Mouse (Mus musculus) lung, embryonic 14.5 days (tissue): ENCODE measurements at regions not wholly inside any gene's neighbourhood (a gene's known extent, or its start where the extent isn't known, plus 50 kb on each side); places are given as distances from the start of the nearest gene placed in this dataset.

ENCODE experiments used
- ATAC-seq: fragments of 200-750 bp; cut with Nextera tagmentation; 2 replicates; pipeline ENCODE4 v1.8.0; 2017; ENCODE audit warnings: mild to moderate bottlenecking, moderate TSS enrichment, moderate library complexity; ENCODE audit not compliant: insufficient read depth
- DNase-seq: peaks from one replicate; pipeline ENCODE4 v3.0.0-alpha.2; 2015
- H3K27ac ChIP-seq: fragments of 300-500 bp; sonication (generic); 2 replicates; pipeline ENCODE4 v1.5.1; 2014; ENCODE audit warnings: low read depth, mild to moderate bottlenecking, moderate library complexity
- H3K27me3 ChIP-seq: fragments of 300-500 bp; sonication (generic); 2 replicates; pipeline ENCODE4 v1.6.1; 2014; ENCODE audit warnings: low read length, control low read depth; ENCODE audit not compliant: insufficient read depth
- H3K36me3 ChIP-seq: fragments of 300-500 bp; sonication (generic); 2 replicates; pipeline ENCODE4 v1.6.1; 2014; ENCODE audit warnings: control low read depth; ENCODE audit not compliant: insufficient read depth
- H3K4me1 ChIP-seq: fragments of 300-500 bp; sonication (generic); 2 replicates; pipeline ENCODE4 v1.6.1; 2014; ENCODE audit warnings: antibody characterized with exemption, control low read depth; ENCODE audit not compliant: insufficient read depth
- H3K4me2 ChIP-seq: fragments of 300-500 bp; sonication (generic); 2 replicates; pipeline ENCODE4 v1.6.1; 2014; ENCODE audit warnings: mild to moderate bottlenecking
- H3K4me3 ChIP-seq: fragments of 300-500 bp; sonication (generic); 2 replicates; pipeline ENCODE4 v1.5.1; 2014; ENCODE audit warnings: low read depth, low read length
- H3K9ac ChIP-seq: fragments of 300-500 bp; sonication (generic); 2 replicates; pipeline ENCODE4 v1.6.1; 2014
- H3K9me3 ChIP-seq: fragments of 300-500 bp; sonication (generic); 2 replicates; pipeline ENCODE4 v1.6.1; 2016; ENCODE audit warnings: low read depth, low read length, control low read depth
- CTCF ChIP-seq: IDR thresholded peaks from 2 replicates; pipeline ENCODE4 v1.5.1; 2016; ENCODE audit warnings: antibody characterized with exemption, low read depth
- WGBS: fragments of 180-500 bp; shearing (Covaris S2); extraction: QIAGEN DNeasy Blood & Tissue Kit; methylation state at CpG from one replicate; pipeline ENCODE4 v1.1.7; 2014; 5-methylcytosine and 5-hydroxymethylcytosine counted together

GRCm38 (mm10) chr2:70876251-70876650 lies 50.7 kb upstream of the Tlk1 start:
- H3K4me1 ChIP-seq = no peaks in the 10 kb centered on the region
- TF ChIP-seq CTCF = no peak
- H3K9ac ChIP-seq = no peak overlapping the region
- no peaks in the 10 kb centered on the region for H3K27me3 ChIP-seq
- DNase-seq (no peak), ATAC-seq (no peak)
- 72% methylated on average over 5 of the region's 5 CpGs for WGBS
- H3K36me3 ChIP-seq = no peaks in the 10 kb centered on the region
- H3K4me3 ChIP-seq = no peak overlapping the region
- H3K9me3 ChIP-seq = no peaks in the 10 kb centered on the region
- H3K27ac ChIP-seq = no peak overlapping the region
- no peak overlapping the region for H3K4me2 ChIP-seq
